Mouse (Mus musculus) forebrain, embryonic 12.5 days (tissue): ENCODE results near the gene Gm49368. TPM values are rescaled to one million over a fixed set of nuclear protein-coding genes. Genes with fewer than 3 reads are reported as not detected.
"Not testable (repeated sequence)": the region's sequence is repeated elsewhere in the genome, so short reads cannot be mapped to it uniquely, and the experiment has no call there.

ENCODE experiments used
- ATAC-seq: fragments of 200-750 bp; cut with Nextera tagmentation; 2 replicates; pipeline ENCODE4 v1.8.0; 2017; ENCODE audit warnings: moderate TSS enrichment; ENCODE audit not compliant: low FRiP score
- H3K27ac ChIP-seq: fragments of 300-500 bp; sonication (generic); 2 replicates; pipeline ENCODE4 v1.5.1; 2016; ENCODE audit warnings: mild to moderate bottlenecking
- H3K27me3 ChIP-seq: fragments of 300-500 bp; sonication (generic); 2 replicates; pipeline ENCODE4 v1.6.1; 2016; ENCODE audit warnings: mild to moderate bottlenecking
- H3K36me3 ChIP-seq: fragments of 300-500 bp; sonication (generic); replicated peaks from 2 replicates; pipeline ENCODE4 v1.6.1; 2016; ENCODE audit warnings: mild to moderate bottlenecking
- H3K4me1 ChIP-seq: fragments of 300-500 bp; sonication (generic); 2 replicates; pipeline ENCODE4 v1.6.1; 2016
- H3K4me2 ChIP-seq: fragments of 300-500 bp; sonication (generic); 2 replicates; pipeline ENCODE4 v1.6.1; 2016; ENCODE audit warnings: mild to moderate bottlenecking, moderate library complexity
- H3K4me3 ChIP-seq: fragments of 300-500 bp; sonication (generic); replicated peaks from 2 replicates; pipeline ENCODE4 v1.5.1; 2016; ENCODE audit warnings: mild to moderate bottlenecking
- H3K9ac ChIP-seq: fragments of 300-500 bp; sonication (generic); 2 replicates; pipeline ENCODE4 v1.6.1; 2016; ENCODE audit warnings: mild to moderate bottlenecking
- H3K9me3 ChIP-seq: fragments of 300-500 bp; sonication (generic); 2 replicates; pipeline ENCODE4 v1.6.1; 2016
- WGBS: fragments of 180-500 bp; shearing (Covaris S2); methylation state at CpG from one replicate; pipeline ENCODE4 v1.1.7; 2016; 5-methylcytosine and 5-hydroxymethylcytosine counted together
- polyA plus RNA-seq: library from polyadenylated mRNA; unstranded; fragments of >200 nt; fragmentation: Nextera tagmentation; extraction: Ambion mirVana; gene quantifications from 2 replicates; pipeline ENCODE4 v1.2.1, GENCODE M21; 2016

Gene Gm49368
- polyA plus RNA-seq, 1 experiment from 2014 or later: not detected

GRCm38 (mm10) chr7:128154924-128155323 is 92.4 kb downstream of the Gm49368 start:
- WGBS: 63% methylated on average over 10 of the region's 10 CpGs
- Histone ChIP-seq H3K36me3 (no peaks in the 10 kb centered on the region), H3K9ac (no peak overlapping the region), H3K4me3 (no peak overlapping the region), H3K4me2 (no peak overlapping the region), H3K27ac (no peak overlapping the region), H3K27me3 (no peaks in the 10 kb centered on the region), H3K4me1 (no peaks in the 10 kb centered on the region), H3K9me3 (no peaks in the 10 kb centered on the region)
- no peak for ATAC-seq

- H3K9me3 ChIP-seq, H3K4me1 ChIP-seq, H3K4me2 ChIP-seq, ATAC-seq, H3K9ac ChIP-seq, H3K4me3 ChIP-seq, H3K27me3 ChIP-seq, H3K27ac ChIP-seq, H3K36me3 ChIP-seq: not testable (repeated sequence)
- WGBS: 84% methylated on average over 8 of the region's 8 CpGs
Observed at GRCm38 (mm10) chr7:128158688-128159354, 96.3 kb downstream of the Gm49368 start.

GRCm38 (mm10) chr7:128164001-128164400 is 101.5 kb downstream of the Gm49368 start:
- no peaks in the 10 kb centered on the region for H3K36me3 ChIP-seq
- H3K9me3 ChIP-seq: no peaks in the 10 kb centered on the region
- no peak overlapping the region for H3K4me3 ChIP-seq
- WGBS: 95% methylated on average over 4 of the region's 4 CpGs
- H3K27me3 ChIP-seq: no peaks in the 10 kb centered on the region
- no peak overlapping the region for H3K4me2 ChIP-seq
- H3K27ac ChIP-seq: no peak overlapping the region
- no peak overlapping the region for H3K9ac ChIP-seq
- no peaks in the 10 kb centered on the region for H3K4me1 ChIP-seq
- no peak for ATAC-seq

- Histone ChIP-seq H3K9ac (no peak overlapping the region), H3K27ac (no peak overlapping the region), H3K36me3 (no peaks in the 10 kb centered on the region), H3K4me2 (no peak overlapping the region), H3K27me3 (no peaks in the 10 kb centered on the region), H3K9me3 (no peaks in the 10 kb centered on the region), H3K4me3 (no peak overlapping the region), H3K4me1 (no peaks in the 10 kb centered on the region)
- no peak for ATAC-seq
- WGBS: 89% methylated on average over 7 of the region's 7 CpGs
Observed at GRCm38 (mm10) chr7:128166391-128166790, 103.9 kb downstream of the Gm49368 start.

- no peak overlapping the region for H3K4me3 ChIP-seq
- H3K4me1 ChIP-seq: no peaks in the 10 kb centered on the region
- H3K9me3 ChIP-seq: no peaks in the 10 kb centered on the region
- H3K27me3 ChIP-seq: no peaks in the 10 kb centered on the region
- no peak overlapping the region for H3K9ac ChIP-seq
- ATAC-seq: no peak
- H3K36me3 ChIP-seq: no peaks in the 10 kb centered on the region
- no peak overlapping the region for H3K4me2 ChIP-seq
- no peak overlapping the region for H3K27ac ChIP-seq
- WGBS: 72% methylated on average over 3 of the region's 3 CpGs
Observed at GRCm38 (mm10) chr7:128169996-128170395, 107.5 kb downstream of the Gm49368 start.

Other genes starting within 250 kb of the Gm49368 start
- 21.3 and 22.3 TPM in 2 replicates for gene Stx4a, start 238.4 kb upstream of the Gm49368 start, polyA plus RNA-seq
- 11.5 and 17.3 TPM in 2 replicates for gene Stx1b, start 238.1 kb upstream of the Gm49368 start, polyA plus RNA-seq
- gene Zfp646, start 186.5 kb upstream of the Gm49368 start, polyA plus RNA-seq: 22.2 and 26.6 TPM in 2 replicates
- 33.9 and 38.2 TPM in 2 replicates for gene Zfp668, start 185.9 kb upstream of the Gm49368 start, polyA plus RNA-seq
- 0.49 and 0.77 TPM in 2 replicates for gene Prss53, start 171.7 kb upstream of the Gm49368 start, polyA plus RNA-seq
- not detected in 2 replicates for gene Gm21974, start 167.2 kb upstream of the Gm49368 start, polyA plus RNA-seq
- gene Vkorc1, start 167.1 kb upstream of the Gm49368 start, polyA plus RNA-seq: 36.6 and 46.6 TPM in 2 replicates
- gene Bckdk, start 158.6 kb upstream of the Gm49368 start, polyA plus RNA-seq: 89.2 and 92.8 TPM in 2 replicates
- 46.6 and 52.4 TPM in 2 replicates for gene Kat8, start 150.2 kb upstream of the Gm49368 start, polyA plus RNA-seq
- 1.5 and 2.4 TPM in 2 replicates for gene Prss8, start 132.6 kb upstream of the Gm49368 start, polyA plus RNA-seq
- gene Prss36, start 116.0 kb upstream of the Gm49368 start, polyA plus RNA-seq: 8.4 and 9.0 TPM in 2 replicates
- 517 and 534 TPM in 2 replicates for gene Fus, start 95.2 kb upstream of the Gm49368 start, polyA plus RNA-seq
- gene Pycard, start 68.8 kb upstream of the Gm49368 start, polyA plus RNA-seq: 3.3 and 5.9 TPM in 2 replicates
- not detected in 2 replicates for gene Trim72, start 58.7 kb upstream of the Gm49368 start, polyA plus RNA-seq
- gene Itgam, start within 50 bp of the Gm49368 start, polyA plus RNA-seq: 0.54 TPM in 2 replicates
- gene Itgax, start 66.9 kb downstream of the Gm49368 start, polyA plus RNA-seq: 0.23 TPM in 1 of 2 replicates, not detected in the other
- gene Itgad, start 91.7 kb downstream of the Gm49368 start, polyA plus RNA-seq: not detected in 2 replicates
- 0.29 TPM in 1 of 2 replicates, not detected in the other for gene Cox6a2, start 143.7 kb downstream of the Gm49368 start, polyA plus RNA-seq
- 14.0 and 15.4 TPM in 2 replicates for gene Armc5, start 174.7 kb downstream of the Gm49368 start, polyA plus RNA-seq
- gene 9130023H24Rik, start 175.3 kb downstream of the Gm49368 start, polyA plus RNA-seq: 11.7 and 12.0 TPM in 2 replicates
- 24.0 and 27.7 TPM in 2 replicates for gene Tgfb1i1, start 184.1 kb downstream of the Gm49368 start, polyA plus RNA-seq
- not detected in 2 replicates for gene Slc5a2, start 203.0 kb downstream of the Gm49368 start, polyA plus RNA-seq
- 17.3 and 19.1 TPM in 2 replicates for gene BC017158, start 235.5 kb downstream of the Gm49368 start, polyA plus RNA-seq